Mouse (Mus musculus): ENCODE results near the gene Sema5a. TPM values are rescaled to one million over a fixed set of nuclear protein-coding genes. Genes with fewer than 3 reads are reported as not detected.

Gene Sema5a
- polyA plus RNA-seq, 1 experiment, result 7.6 TPM

GRCm38 (mm10) chr15:32537504-32537792, 292.8 kb downstream of the Sema5a start:
- H3K4me3 ChIP-seq (replicated peaks; ENCODE audit: extremely low read depth, low read depth, low read length), result no peak overlapping the region
- TF ChIP-seq CTCF (IDR thresholded peaks at IDR 0.05; ENCODE audit: insufficient read depth, low read length), result no peak
- TF ChIP-seq POLR2A (IDR thresholded peaks at IDR 0.05; ENCODE audit: borderline replicate concordance, extremely low read depth, low read depth, low read length), result no peak
- peaks cover 5% of the 10 kb centered on the region for H3K4me1 ChIP-seq (ENCODE audit: control insufficient read depth, insufficient read depth, low read length)
- WGBS, result 31% methylated on average over 2 of the region's 2 CpGs
- no peak for DNase-seq

DNA sequence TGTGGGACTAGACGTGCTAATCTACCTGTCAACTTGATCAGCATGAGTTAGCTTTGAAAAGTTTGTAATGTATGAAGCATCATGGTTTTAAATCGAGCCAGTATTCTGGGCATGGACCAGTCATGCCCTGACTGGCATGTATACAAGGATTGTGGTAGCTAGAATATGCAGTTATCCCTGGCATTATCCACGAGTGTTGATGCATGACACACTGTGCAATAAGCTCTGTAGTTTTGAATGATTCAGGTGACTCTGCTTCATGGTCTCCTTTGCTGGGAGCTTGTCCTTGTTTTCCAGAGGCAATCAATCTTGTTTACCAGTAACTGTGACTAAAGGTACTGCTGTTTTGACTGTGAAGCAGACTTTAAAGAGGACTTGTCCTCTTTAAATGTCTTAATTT, 293.5 kb downstream of the Sema5a start:
- 81% methylated on average over 3 of the region's 3 CpGs for WGBS
- no peak for DNase-seq
- Histone ChIP-seq H3K4me3 (replicated peaks; ENCODE audit: extremely low read depth, low read depth, low read length) (no peak overlapping the region), H3K4me1 (ENCODE audit: control insufficient read depth, insufficient read depth, low read length) (peaks cover 5% of the 10 kb centered on the region)
- TF ChIP-seq CTCF (IDR thresholded peaks at IDR 0.05; ENCODE audit: insufficient read depth, low read length) (no peak), POLR2A (IDR thresholded peaks at IDR 0.05; ENCODE audit: borderline replicate concordance, extremely low read depth, low read depth, low read length) (no peak)

DNA sequence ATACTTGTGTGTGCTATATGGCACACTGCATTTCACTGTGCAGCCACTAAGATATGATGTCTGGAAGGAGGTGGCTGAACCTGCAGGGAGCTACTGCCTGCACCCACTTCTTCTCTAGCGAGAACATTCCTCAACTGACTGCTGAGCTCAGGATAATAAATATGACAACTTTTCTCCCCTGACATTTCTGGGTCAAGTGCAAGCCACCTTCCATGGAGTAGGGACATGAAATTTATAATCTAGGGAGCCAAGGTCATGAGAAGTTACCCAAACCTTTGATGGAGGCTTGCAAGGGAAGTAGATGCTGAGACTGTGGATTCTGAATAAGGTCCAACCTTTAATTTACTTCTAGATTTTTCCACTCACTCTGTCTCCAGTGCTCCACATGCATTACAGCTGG, 298.1 kb downstream of the Sema5a start:
- no peak for DNase-seq
- no peak for TF ChIP-seq CTCF (IDR thresholded peaks at IDR 0.05; ENCODE audit: insufficient read depth, low read length)
- no peak for TF ChIP-seq POLR2A (IDR thresholded peaks at IDR 0.05; ENCODE audit: borderline replicate concordance, extremely low read depth, low read depth, low read length)
- Histone ChIP-seq H3K4me1 (ENCODE audit: control insufficient read depth, insufficient read depth, low read length) (no peaks in the 10 kb centered on the region), H3K4me3 (replicated peaks; ENCODE audit: extremely low read depth, low read depth, low read length) (no peak overlapping the region)
- 67% methylated on average over 1 of the region's 1 CpGs for WGBS

DNA sequence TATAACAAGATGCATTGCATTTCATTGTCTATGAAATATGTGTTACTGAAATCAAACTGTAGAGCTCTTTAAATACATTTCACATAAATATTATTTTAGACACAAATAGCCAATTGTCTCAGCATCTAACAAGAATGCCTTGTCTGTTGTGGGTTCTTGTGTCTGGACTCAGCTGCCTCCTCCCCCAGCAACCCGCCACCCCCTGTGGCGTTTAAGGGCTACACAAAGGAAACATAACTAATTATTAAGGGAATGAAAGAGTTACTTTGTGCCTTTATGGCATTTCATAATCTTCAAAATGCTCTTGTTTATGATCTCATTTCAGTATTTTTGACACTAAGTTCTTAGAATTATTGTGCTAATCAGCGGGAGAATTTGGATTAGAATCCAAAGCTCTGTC, 298.6 kb downstream of the Sema5a start:
- 88% methylated on average over 3 of the region's 3 CpGs for WGBS
- H3K4me3 ChIP-seq (replicated peaks; ENCODE audit: extremely low read depth, low read depth, low read length), result no peak overlapping the region
- no peaks in the 10 kb centered on the region for H3K4me1 ChIP-seq (ENCODE audit: control insufficient read depth, insufficient read depth, low read length)
- no peak for DNase-seq
- TF ChIP-seq CTCF (IDR thresholded peaks at IDR 0.05; ENCODE audit: insufficient read depth, low read length) (no peak), POLR2A (IDR thresholded peaks at IDR 0.05; ENCODE audit: borderline replicate concordance, extremely low read depth, low read depth, low read length) (no peak)

- no peaks in the 10 kb centered on the region for H3K4me1 ChIP-seq (ENCODE audit: control insufficient read depth, insufficient read depth, low read length)
- WGBS, result 52% methylated on average over 3 of the region's 3 CpGs
- no peak for TF ChIP-seq POLR2A (IDR thresholded peaks at IDR 0.05; ENCODE audit: borderline replicate concordance, extremely low read depth, low read depth, low read length)
- no peak for TF ChIP-seq CTCF (IDR thresholded peaks at IDR 0.05; ENCODE audit: insufficient read depth, low read length)
- no peak overlapping the region for H3K4me3 ChIP-seq (replicated peaks; ENCODE audit: extremely low read depth, low read depth, low read length)
- DNase-seq, result no peak
These were observed 300.8 kb downstream of the Sema5a start for GRCm38 (mm10) chr15:32545455-32545854.

DNA sequence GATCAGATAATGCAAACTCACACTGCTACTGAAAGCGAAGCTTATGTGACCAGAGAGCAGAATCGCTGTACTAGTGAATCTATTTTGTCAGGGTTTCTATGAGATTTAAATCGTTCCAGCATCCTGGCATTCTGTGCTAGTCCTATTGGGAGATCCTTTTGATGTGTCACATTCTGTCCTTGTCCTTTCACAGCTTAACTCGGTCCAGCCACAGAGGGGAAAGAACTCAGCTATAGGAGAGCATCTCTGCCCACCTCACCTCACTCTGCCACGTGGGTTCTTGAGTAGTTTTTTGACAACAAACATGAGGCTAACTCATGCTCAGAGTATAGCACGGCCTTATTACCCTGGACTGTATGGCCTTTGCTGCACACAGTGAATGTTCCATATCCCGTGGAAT, 302.1 kb downstream of the Sema5a start:
- TF ChIP-seq POLR2A (IDR thresholded peaks at IDR 0.05; ENCODE audit: borderline replicate concordance, extremely low read depth, low read depth, low read length), result no peak
- no peak for TF ChIP-seq CTCF (IDR thresholded peaks at IDR 0.05; ENCODE audit: insufficient read depth, low read length)
- no peaks in the 10 kb centered on the region for H3K4me1 ChIP-seq (ENCODE audit: control insufficient read depth, insufficient read depth, low read length)
- DNase-seq, result no peak
- no peak overlapping the region for H3K4me3 ChIP-seq (replicated peaks; ENCODE audit: extremely low read depth, low read depth, low read length)
- 86% methylated on average over 7 of the region's 7 CpGs for WGBS

DNA sequence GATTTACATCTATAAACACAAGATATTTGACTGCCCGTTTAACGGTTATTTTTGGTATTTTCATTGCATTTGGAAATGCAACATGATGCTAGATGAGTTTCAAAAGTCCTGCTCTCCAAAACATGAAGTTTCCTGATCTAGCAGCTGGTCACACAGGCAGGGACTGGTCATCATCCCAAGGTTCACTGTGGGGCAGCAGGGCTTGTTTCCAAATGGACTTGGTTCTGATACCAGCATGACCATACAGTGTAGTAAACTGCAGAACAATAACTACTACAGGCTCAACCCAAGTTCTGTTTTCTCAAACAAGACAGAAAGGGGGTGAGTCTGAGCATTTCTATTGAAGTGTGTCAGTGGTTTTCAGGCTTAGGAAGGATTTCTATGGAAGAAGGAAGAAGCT, 314.3 kb downstream of the Sema5a start:
- TF ChIP-seq CTCF (IDR thresholded peaks at IDR 0.05; ENCODE audit: insufficient read depth, low read length) (no peak), POLR2A (IDR thresholded peaks at IDR 0.05; ENCODE audit: borderline replicate concordance, extremely low read depth, low read depth, low read length) (no peak)
- 83% methylated on average over 2 of the region's 2 CpGs for WGBS
- no peak for DNase-seq
- Histone ChIP-seq H3K4me3 (replicated peaks; ENCODE audit: extremely low read depth, low read depth, low read length) (no peak overlapping the region), H3K4me1 (ENCODE audit: control insufficient read depth, insufficient read depth, low read length) (no peaks in the 10 kb centered on the region)

- peak; percentile 6 for DNase-seq
- H3K4me1 ChIP-seq (ENCODE audit: control insufficient read depth, insufficient read depth, low read length), result no peaks in the 10 kb centered on the region
- 62% methylated on average over 6 of the region's 6 CpGs for WGBS
- no peak for TF ChIP-seq CTCF (IDR thresholded peaks at IDR 0.05; ENCODE audit: insufficient read depth, low read length)
- TF ChIP-seq POLR2A (IDR thresholded peaks at IDR 0.05; ENCODE audit: borderline replicate concordance, extremely low read depth, low read depth, low read length), result no peak
- no peak overlapping the region for H3K4me3 ChIP-seq (replicated peaks; ENCODE audit: extremely low read depth, low read depth, low read length)
These were observed 318.0 kb downstream of the Sema5a start for GRCm38 (mm10) chr15:32562600-32562999.

DNA sequence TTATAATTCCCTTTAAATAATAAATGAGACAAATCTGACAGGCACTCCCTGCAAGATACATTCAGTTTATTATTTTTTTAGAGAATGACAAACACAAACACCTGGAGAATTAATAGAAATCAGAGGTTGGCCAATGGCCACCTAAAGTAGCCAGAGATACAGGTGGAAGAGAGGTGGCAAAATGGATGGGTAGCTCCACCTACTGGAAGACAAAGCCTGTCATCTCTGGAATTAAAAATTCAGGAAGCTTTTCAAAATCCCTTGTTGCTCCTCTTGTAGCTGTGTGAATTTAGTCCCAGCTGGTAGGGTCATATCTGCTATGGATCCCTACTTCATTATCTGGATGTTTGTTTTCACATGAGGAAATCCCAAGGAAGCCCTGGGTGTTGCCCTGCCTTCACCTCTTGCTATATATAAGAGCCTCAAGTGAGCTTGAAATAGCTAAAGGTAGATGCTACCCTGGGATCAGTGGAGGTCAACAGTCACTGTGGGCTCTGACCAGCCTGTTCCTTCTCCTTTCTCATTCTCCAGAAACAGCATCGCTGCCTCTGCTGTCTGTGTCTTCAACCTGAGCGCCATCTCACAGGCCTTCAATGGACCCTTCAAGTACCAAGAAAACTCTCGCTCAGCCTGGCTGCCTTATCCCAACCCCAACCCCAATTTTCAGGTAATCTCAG, 323.7 kb downstream of the Sema5a start:
- TF ChIP-seq POLR2A (IDR thresholded peaks at IDR 0.05; ENCODE audit: borderline replicate concordance, extremely low read depth, low read depth, low read length) (no peak), CTCF (IDR thresholded peaks at IDR 0.05; ENCODE audit: insufficient read depth, low read length) (0 out of 2 replicates have a peak, but pooled peaks have one; percentile 3)
- Histone ChIP-seq H3K4me3 (replicated peaks; ENCODE audit: extremely low read depth, low read depth, low read length) (no peak overlapping the region), H3K4me1 (ENCODE audit: control insufficient read depth, insufficient read depth, low read length) (no peaks in the 10 kb centered on the region)
- WGBS, result 93% methylated on average over 3 of the region's 3 CpGs
- no peak for DNase-seq

DNA sequence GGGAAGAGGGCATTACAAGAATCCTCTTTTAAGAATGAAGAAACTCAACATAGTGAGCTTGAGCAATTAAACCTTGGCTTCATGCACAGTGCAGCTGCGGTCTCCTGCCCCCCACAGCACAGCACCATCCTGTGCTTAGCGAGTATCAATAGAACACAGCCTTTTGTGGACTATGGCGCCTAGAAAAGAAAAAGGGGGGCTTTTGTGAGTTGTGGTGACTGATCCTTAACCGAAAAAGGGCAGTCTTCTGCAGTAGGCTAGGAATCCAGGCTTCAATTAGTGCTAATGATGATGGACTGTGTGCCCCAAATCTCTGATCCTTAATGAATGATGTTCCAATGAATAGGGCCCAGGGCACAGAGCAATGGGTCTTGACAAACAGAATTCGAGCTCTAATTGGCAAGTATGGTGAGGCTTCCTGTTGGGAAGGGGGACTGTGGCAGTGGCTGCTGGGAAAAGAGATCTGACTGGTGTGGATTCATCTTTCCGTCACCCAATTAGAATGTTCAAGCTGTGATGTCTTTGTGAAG, 324.3 kb downstream of the Sema5a start:
- WGBS, result 78% methylated on average over 6 of the region's 6 CpGs
- no peaks in the 10 kb centered on the region for H3K4me1 ChIP-seq (ENCODE audit: control insufficient read depth, insufficient read depth, low read length)
- no peak overlapping the region for H3K4me3 ChIP-seq (replicated peaks; ENCODE audit: extremely low read depth, low read depth, low read length)
- no peak for DNase-seq
- TF ChIP-seq CTCF (IDR thresholded peaks at IDR 0.05; ENCODE audit: insufficient read depth, low read length) (no peak), POLR2A (IDR thresholded peaks at IDR 0.05; ENCODE audit: borderline replicate concordance, extremely low read depth, low read depth, low read length) (no peak)
